Mouse (Mus musculus): ENCODE results near the gene Polk.

Gene Polk

DNA sequence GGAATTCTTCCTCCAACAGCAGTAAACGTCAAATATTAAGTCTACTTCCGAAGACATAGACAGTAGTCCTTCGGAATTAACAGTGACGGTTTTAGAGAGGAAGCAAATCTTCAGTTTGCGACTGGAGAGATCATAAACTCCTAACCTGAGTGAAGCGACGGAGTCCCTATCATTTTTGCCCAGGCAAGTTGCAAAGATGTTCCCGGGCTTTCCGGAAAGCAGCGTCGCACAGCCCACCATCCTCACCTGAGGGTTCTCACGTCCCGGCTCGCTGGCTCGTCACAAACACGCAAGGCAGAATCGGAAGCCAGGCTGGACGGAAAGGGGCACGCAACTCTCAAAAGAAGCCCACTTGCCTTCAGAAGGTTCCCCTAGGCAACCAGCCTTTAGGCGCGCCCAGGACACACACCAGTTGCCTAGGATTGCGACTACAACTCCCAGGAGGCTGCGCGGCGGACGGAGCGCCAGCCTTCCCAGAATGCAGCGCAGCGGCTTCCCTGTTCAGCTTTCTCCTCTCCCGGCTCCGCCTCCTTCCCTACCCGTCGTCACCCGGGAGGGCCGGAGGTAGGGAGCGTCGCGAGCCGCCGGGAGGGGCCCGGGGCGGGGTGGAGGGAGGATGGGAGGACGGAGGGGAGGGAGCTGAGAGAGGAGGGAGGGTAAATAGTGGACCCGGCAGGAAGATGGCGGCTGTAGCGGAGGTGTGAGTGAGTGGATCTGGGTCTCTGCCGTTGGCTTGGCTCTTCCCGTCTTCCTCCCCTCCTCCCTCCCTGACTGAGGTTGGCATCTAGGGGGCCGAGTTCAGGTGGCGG is at the start of gene Polk, which contains the start of gene Col4a3bp:
TSS of gene Polk (minus strand) at position 499 of the 809 bp plus-strand sequence.
TSS of gene Col4a3bp (plus strand) at position 538 of the 809 bp plus-strand sequence.
- peak; percentile 94 for DNase-seq (ENCODE audit: low read depth, low spot score)

- no peak for DNase-seq (ENCODE audit: low read depth, low spot score)
These were observed 46.3 kb upstream of the Polk start for GRCm38 (mm10) chr13:96588642-96589041.

- DNase-seq (ENCODE audit: low read depth, low spot score) = no peak
These were observed 44.2 kb upstream of the Polk start for GRCm38 (mm10) chr13:96586540-96586939.

DNA sequence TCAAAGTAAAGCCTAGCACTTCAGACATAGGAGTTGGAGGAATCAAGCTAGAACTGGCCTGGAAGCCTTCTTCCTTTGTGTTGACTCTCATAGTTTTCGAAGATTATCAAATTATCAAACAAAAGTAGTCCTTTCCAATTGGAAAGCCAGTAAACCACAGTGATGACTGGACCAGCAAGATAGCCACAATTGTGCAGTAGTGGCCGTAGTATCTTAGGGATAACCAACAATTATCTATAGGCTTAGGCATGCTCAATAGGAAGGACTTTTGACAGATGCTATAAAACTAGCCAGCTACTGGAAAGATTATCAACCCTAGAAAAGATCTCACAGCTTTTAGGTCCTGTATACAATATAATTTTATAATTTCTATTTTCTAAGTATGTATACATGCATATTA is 41.8 kb upstream of the Polk start:
- DNase-seq (ENCODE audit: low read depth, low spot score) = no peak

- DNase-seq (ENCODE audit: low read depth, low spot score) = no peak
These were observed 37.6 kb upstream of the Polk start for GRCm38 (mm10) chr13:96579979-96580378.

GRCm38 (mm10) chr13:96579104-96579503 is 36.7 kb upstream of the Polk start:
- DNase-seq (ENCODE audit: low read depth, low spot score) = no peak

DNA sequence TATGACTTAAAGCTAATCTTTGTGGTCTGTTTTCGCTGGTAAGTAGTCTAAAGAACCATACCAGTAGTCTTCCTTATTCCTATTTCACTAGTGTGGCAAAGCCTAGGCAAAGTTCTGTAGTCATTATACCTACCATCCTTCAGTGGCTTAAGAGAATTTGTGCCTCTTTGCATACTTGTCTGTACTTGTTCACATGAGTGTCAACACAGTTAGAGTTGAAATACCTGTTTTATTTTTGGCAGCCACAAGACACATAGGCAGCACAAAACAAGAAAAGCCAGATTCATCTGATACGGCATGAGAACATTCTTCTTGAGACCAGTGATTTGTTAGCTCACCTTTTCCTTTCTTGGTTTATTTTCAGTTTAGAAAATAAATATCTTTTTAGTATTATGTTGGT is 31.8 kb upstream of the Polk start:
- no peak for DNase-seq (ENCODE audit: low read depth, low spot score)

DNA sequence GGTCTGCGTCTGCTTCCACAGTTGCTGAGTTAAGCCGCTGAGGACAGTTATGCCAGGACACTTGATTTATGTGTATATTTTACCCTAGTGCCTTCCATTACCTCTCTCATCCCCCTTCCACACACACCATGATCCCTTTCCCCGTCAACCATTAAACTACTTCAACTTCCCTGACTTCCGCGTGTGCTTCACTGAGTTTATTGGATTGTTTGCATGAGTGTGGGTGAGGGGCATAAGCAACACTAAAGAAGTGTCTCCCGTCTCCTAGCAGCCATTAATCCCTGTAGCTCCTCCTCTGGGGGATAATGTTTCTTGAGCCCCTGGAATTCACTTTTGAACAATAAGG is 28.6 kb upstream of the Polk start:
- DNase-seq (ENCODE audit: low read depth, low spot score) = no peak

DNA sequence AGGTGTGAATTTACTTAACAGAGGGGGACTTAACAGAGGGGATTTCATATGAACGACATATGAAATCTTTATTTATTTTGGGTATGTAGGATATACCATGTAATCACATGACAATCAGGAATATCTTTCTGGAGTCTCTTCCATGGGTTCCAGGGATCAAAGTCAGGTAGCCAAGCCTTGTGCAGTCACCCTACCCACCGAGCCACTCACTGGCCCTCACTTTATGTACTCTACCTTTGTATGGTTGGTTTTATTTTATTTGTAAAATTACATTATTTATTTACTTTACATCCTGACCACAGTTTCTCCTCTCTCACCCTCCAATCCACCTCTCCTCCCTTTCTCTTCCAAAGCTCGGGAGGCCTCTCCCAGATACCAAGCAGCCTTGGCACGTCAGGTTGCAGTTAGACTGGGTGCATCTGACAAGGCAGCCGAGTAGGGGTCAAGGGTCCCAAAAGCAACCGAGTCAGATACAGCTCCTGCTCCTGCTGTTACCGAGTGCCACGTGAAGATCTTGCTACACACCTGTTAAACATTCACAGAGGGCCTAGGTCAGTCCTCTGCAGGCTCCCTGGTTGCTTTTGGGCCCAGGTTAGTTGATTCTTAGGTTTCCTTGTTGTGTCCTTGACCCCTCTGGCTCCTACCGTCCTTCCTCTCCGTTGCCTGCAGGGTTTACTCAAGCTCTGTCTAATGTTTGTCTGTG is 28.1 kb upstream of the Polk start:
- no peak for DNase-seq (ENCODE audit: low read depth, low spot score)

DNA sequence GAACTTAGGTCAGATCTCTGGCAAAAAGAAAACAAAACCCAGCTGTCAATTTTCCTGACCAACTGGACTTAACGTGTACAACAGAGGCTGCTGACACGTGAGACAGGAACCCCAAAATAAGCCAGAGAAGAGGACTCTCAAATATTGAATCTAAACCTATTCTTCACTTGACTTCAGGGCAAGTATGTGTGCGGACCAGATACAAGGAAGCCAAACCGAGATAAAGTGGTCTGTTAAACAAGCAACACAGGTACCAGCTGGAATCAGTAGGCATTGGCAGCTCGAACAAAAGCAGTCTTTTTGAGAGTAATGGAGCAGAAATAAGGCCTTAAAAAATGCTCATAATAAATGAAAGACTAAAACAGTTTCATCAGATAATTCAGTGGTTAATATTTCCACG is 25.6 kb upstream of the Polk start:
- DNase-seq (ENCODE audit: low read depth, low spot score) = no peak

- DNase-seq (ENCODE audit: low read depth, low spot score) = no peak
These were observed 12.7 kb upstream of the Polk start for GRCm38 (mm10) chr13:96555099-96555498.

- DNase-seq (ENCODE audit: low read depth, low spot score) = no peak
These were observed 5.6 kb upstream of the Polk start for GRCm38 (mm10) chr13:96547941-96548340.

DNA sequence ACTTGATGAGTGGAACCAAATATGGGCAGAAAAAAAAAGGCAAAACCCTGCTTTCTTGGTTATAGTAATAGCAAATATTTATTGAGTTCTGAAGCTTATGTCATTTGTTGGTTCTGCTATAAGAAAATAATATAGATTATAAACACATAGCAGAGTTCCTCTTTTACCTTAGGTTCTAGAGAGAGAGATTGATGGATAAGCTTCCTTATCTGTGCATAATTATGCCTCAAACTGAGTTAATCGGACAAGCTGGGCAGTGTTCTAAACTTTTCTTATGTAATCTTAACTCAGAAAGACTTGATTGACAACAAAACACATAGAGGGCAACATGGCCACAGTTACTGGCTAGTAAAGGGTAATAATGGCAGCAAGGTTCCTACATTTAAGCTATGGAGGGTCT is 4.9 kb upstream of the Polk start:
- DNase-seq (ENCODE audit: low read depth, low spot score) = no peak

DNA sequence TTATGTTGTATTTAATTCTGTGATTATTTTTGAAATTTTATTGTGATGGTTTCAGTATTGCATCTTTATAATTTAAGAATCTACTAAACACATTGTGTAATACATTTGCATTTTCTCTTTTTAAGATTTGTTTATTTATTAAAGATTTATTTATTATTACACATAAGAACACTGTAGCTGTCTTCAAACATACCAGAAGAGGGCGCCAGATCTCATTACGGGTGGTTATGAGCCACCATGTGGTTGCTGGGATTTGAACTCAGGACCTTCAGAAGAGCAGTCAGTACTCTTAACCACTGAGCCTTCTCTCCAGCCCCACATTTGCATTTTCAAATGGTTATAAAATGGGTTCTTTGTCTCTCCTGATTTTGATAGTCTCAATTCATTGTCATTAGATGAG is 2.1 kb upstream of the Polk start:
- DNase-seq (ENCODE audit: low read depth, low spot score) = no peak

DNA sequence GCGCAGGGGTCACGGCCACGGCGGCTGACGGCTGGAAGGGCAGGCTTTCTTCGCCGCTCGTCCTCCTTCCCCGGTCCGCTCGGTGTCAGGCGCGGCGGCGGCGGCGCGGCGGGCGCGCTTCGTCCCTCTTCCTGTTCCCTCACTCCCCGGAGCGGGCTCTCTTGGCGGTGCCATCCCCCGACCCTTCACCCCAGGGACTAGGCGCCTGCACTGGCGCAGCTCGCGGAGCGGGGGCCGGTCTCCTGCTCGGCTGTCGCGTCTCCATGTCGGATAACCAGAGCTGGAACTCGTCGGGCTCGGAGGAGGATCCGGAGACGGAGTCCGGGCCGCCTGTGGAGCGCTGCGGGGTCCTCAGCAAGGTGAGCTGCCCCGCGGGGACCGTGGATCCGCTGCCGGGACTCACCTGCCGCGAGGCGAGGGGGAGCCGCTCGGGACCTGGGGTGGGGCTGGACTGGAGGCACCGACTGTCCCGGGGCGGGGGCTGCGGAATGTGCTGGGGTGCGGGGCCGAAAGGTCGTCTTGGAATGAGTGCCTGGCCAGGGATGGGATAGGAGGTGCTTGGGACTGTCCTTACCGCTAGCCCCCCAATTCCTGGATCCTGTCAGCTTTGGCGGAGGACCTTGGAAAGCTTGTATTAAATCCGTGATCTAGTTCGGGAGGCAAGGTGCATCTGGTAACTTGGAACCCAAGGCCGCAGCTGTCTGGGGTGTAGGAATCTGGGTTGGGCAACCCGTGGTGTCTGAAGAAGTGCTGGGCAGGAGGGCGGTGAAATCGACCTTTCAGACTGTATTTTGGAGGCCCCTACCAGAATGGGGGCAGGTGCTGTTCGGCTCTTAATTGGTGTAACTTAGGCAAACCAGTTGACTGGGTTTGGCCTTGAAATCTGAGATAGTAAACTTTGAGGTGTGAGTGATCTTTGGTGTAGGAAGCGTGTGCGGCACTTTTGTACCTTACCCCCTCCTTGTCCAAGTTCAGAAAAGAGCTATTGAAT is 817 bp upstream of the Polk start:
- no peak for DNase-seq (ENCODE audit: low read depth, low spot score)

- no peak for DNase-seq (ENCODE audit: low read depth, low spot score)
These were observed 998 bp downstream of the Polk start for GRCm38 (mm10) chr13:96541381-96541780.

DNA sequence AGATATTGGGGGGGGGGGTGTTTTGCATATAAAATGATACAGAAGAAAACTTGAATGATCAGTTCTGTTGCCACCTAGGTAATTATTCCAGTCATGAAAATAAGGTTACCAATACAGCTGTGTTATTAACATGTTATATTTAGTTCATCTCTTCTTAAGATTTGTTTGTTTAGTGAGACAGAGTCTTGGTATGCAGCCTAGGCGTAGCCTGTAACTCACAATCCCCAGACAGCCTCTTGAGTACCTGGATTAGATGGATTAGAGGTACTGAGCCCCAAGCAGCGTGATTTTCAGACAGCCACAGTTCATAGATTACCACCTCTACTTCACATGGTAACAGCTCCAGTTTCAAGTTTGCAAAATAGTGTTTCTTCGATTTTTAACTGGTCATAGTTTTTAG is 4.3 kb downstream of the Polk start:
- no peak for DNase-seq (ENCODE audit: low read depth, low spot score)

DNA sequence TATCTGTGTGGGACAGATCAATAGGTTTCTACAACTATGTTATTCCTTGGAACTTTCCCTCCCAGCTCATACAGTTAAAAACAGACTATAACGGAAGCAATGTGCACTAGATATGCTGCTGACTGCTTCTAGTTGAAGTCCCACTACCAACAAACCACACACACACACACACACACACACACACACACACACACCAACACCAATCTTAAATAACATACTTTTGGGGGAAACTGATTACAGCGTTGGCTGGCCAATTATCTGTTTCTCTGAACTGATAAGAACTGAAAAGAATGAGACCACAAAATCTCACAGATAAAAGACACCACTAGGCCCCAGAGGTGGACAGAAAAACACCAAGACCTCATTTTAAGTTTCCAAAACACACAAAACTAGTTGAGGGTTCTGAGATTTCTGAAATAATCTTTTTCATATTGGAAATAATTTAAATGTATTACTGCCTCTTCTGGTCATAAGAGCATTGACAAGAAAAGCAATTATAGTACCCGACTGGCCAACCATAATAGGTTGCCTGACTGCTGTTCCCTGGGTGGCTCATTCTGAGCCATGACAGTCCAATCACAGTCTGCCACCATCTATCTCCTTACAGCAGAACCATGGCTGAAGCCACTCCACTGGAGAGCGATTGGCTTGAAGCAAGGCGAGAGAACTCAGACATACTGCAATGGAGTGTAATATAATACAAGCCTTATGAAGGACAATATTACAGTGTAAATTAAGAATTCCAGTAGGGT is 5.4 kb downstream of the Polk start:
- DNase-seq (ENCODE audit: low read depth, low spot score) = no peak

DNA sequence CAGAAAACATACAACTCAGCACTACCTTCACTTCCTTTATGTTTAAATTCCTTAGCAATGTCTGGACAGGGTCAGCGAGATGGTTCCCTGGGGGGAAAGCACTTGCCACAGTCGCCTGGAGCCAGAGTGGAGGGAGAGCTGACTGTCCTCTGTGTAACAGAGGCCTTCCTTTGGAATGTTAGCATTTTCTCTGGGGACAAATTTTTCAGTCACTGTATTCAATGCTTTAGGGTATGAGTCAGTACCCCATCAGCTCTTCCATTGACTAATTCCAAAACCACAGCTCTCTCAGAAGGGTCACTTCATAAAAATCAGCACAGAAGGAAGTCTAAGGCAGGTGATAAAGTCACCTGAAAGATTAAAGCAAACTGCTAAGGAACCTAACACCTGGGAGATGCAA is 8.6 kb downstream of the Polk start:
- no peak for DNase-seq (ENCODE audit: low read depth, low spot score)

- DNase-seq (ENCODE audit: low read depth, low spot score) = no peak
These were observed 10.2 kb downstream of the Polk start for GRCm38 (mm10) chr13:96532176-96532575.

DNA sequence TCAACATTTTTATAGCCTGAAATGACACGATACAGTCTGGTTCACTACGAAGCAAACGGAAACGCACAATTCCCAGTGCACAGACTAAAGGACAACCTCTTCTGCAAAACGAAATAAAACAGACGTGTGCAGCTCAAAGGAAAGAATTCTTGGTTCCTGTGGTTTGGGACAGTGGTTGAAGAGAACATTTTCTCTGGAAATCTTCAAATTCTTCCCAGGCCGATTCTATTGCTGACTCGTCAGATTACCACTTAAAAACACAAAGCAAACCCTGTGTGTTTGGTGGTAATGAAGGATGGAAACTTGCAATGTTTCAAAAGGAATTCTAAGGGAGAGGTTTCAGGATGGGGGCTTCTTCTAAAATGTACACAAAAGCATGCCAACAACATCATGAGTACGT is 12.3 kb downstream of the Polk start:
- DNase-seq (ENCODE audit: low read depth, low spot score) = no peak
